Mouse (Mus musculus): ENCODE measurements around the gene Pspn. TPM values are rescaled to one million over a fixed set of nuclear protein-coding genes. Genes with fewer than 3 reads are reported as not detected.

Gene Pspn
- total and polyA plus RNA-seq, 3 experiments = 1.0 TPM; not detected in 2

- no peak overlapping the region for H3K27ac ChIP-seq (ENCODE audit: control insufficient read depth, low read depth, low read length)
- H3K36me3 ChIP-seq (ENCODE audit: control insufficient read depth in 1 of 2, insufficient read depth in 2 of 2, low read length in 2 of 2) = peaks cover 0 to 3% of the 10 kb centered on the region in 2 experiments; a peak in 1 of 4 replicates
- H3K4me3 ChIP-seq (ENCODE audit: control insufficient read depth in 1 of 2, insufficient read depth in 1 of 2, low read depth in 2 of 2, low read length in 2 of 2) = no peak overlapping the region
- no peaks in the 10 kb centered on the region for H3K4me1 ChIP-seq (ENCODE audit: control insufficient read depth in 1 of 2, insufficient read depth in 2 of 2, low read length in 2 of 2)
- H3K79me2 ChIP-seq (ENCODE audit: control insufficient read depth, insufficient read depth, low read length, poor library complexity) = no peaks in the 10 kb centered on the region
- H3K9me3 ChIP-seq (replicated peaks; ENCODE audit: insufficient read depth, low read length) = no peaks in the 10 kb centered on the region
- no peaks in the 10 kb centered on the region for H3K27me3 ChIP-seq (ENCODE audit: control insufficient read depth in 1 of 2, insufficient read depth in 2 of 2, low read length in 2 of 2)
- peak; percentile 38 for DNase-seq (ENCODE audit: low read depth, low spot score)
- TF ChIP-seq MAZ (IDR thresholded peaks at IDR 0.05; ENCODE audit: low read depth, low read length) (no peak), UBTF (IDR thresholded peaks at IDR 0.05; ENCODE audit: borderline replicate concordance, insufficient read depth, low read depth, low read length) (no peak), HCFC1 (IDR thresholded peaks at IDR 0.05; ENCODE audit: low read depth, low read length) (no peak), CHD1 (IDR thresholded peaks at IDR 0.05; ENCODE audit: low read depth, low read length) (no peak), POLR2AphosphoS5 (IDR thresholded peaks at IDR 0.05; ENCODE audit: borderline replicate concordance, low read depth, low read length) (no peak), ZC3H11A (IDR thresholded peaks at IDR 0.05; ENCODE audit: low read depth, low read length) (no peak), KAT2A (conservative IDR thresholded peaks at IDR 0.05; ENCODE audit: low read depth, low read length) (no peak), TAL1 (IDR thresholded peaks at IDR 0.05; ENCODE audit: low read length) (no peak), CHD2 (IDR thresholded peaks at IDR 0.05; ENCODE audit: low read length) (no peak), TCF12 (IDR thresholded peaks at IDR 0.05; ENCODE audit: low read depth, low read length) (no peak), GATA1 (IDR thresholded peaks at IDR 0.05; ENCODE audit: low read depth, low read length) (no peak), RAD21 (IDR thresholded peaks at IDR 0.05; ENCODE audit: low read depth, low read length) (no peak), MYC (IDR thresholded peaks at IDR 0.05; ENCODE audit: low read depth, low read length) (no peak), MAX (IDR thresholded peaks at IDR 0.05; ENCODE audit: low read length) (no peak), MAFK (IDR thresholded peaks at IDR 0.05; ENCODE audit: borderline replicate concordance, low read depth, low read length) (no peak), POLR2AphosphoS2 (IDR thresholded peaks at IDR 0.05; ENCODE audit: low read length) (no peak), MEF2A (IDR thresholded peaks at IDR 0.05; ENCODE audit: extremely low read depth, insufficient replicate concordance, low read depth, low read length, poor library complexity, severe bottlenecking) (no peak), USF2 (IDR thresholded peaks at IDR 0.05; ENCODE audit: borderline replicate concordance in 1 of 2, insufficient read depth in 1 of 2, low read depth in 1 of 2, low read length in 2 of 2) (no peak)
- no peak overlapping the region for H3K9ac ChIP-seq (ENCODE audit: control insufficient read depth, low read depth, low read length, poor library complexity, severe bottlenecking)
These were observed 47.6 kb upstream of the Pspn start for GRCm38 (mm10) chr17:57047406-57047805.

GRCm38 (mm10) chr17:57041554-57041953, 41.7 kb upstream of the Pspn start, which contains the start of gene Slc25a41:
Gene Slc25a41, minus strand, starts transcription at chr17:57041654.
- DNase-seq (ENCODE audit: low read depth, low spot score) = no peak
- Histone ChIP-seq H3K4me3 (ENCODE audit: control insufficient read depth in 1 of 2, insufficient read depth in 1 of 2, low read depth in 2 of 2, low read length in 2 of 2) (no peak within 1 kb of the TSS), H3K79me2 (ENCODE audit: control insufficient read depth, insufficient read depth, low read length, poor library complexity) (no peaks in the 10 kb centered on the region), H3K36me3 (ENCODE audit: control insufficient read depth in 1 of 2, insufficient read depth in 2 of 2, low read length in 2 of 2) (peaks cover 0 to 4% of the 10 kb centered on the region in 2 experiments; a peak in 2 of 4 replicates), H3K4me1 (ENCODE audit: control insufficient read depth in 1 of 2, insufficient read depth in 2 of 2, low read length in 2 of 2) (peaks cover 0 to 14% of the 10 kb centered on the region in 2 experiments; a peak in 2 of 4 replicates), H3K27ac (ENCODE audit: control insufficient read depth, low read depth, low read length) (no peak within 1 kb of the TSS), H3K9ac (ENCODE audit: control insufficient read depth, low read depth, low read length, poor library complexity, severe bottlenecking) (no peak within 1 kb of the TSS), H3K9me3 (replicated peaks; ENCODE audit: insufficient read depth, low read length) (no peaks in the 10 kb centered on the region), H3K27me3 (ENCODE audit: control insufficient read depth in 1 of 2, insufficient read depth in 2 of 2, low read length in 2 of 2) (no peaks in the 10 kb centered on the region)
- TF ChIP-seq ZKSCAN1 (IDR thresholded peaks at IDR 0.05; ENCODE audit: low read depth, low read length) (no peak), RCOR1 (IDR thresholded peaks at IDR 0.05; ENCODE audit: low read depth, low read length) (no peak)
